Mouse (Mus musculus): Measurements from ENCODE around the gene AL731706.1.

Gene AL731706.1

DNA sequence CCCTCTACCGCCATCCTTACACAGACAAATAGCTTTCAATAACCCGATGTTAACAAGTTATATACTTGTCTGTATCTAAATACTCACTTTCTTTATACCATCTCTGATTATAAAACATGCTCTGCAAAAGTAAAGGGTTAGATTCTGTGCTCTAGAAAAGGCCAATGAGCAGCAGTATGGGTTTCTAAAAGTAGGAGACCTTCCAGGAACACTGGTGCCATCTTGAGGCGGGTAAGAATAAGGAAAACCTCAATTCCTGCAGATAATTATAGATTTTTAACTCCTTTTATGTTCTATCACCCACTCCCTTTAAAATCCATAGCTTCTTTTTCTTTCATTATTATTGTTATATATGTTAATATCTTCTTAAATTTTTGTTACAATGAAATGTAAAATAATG lies 55.3 kb downstream of the AL731706.1 start:
- no peak for DNase-seq (ENCODE audit: low read depth)

DNA sequence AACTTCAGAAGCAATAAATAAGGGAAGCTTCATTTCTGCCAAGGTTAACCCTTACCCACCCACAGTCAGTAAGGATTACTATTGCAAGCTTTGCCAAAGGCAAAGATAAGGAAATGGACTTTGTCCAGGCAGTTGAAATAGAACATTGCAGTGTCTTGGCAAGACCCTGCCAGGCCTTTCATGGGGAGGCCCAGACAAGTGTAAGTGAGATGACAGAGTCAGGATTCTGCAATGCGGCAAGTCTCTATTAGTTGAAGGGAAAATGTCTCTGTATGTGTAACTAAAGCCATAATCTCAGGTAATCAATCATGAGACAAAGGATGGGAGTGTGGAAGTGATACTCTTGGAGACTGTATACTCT lies 56.5 kb downstream of the AL731706.1 start:
- no peak for DNase-seq (ENCODE audit: low read depth)

DNA sequence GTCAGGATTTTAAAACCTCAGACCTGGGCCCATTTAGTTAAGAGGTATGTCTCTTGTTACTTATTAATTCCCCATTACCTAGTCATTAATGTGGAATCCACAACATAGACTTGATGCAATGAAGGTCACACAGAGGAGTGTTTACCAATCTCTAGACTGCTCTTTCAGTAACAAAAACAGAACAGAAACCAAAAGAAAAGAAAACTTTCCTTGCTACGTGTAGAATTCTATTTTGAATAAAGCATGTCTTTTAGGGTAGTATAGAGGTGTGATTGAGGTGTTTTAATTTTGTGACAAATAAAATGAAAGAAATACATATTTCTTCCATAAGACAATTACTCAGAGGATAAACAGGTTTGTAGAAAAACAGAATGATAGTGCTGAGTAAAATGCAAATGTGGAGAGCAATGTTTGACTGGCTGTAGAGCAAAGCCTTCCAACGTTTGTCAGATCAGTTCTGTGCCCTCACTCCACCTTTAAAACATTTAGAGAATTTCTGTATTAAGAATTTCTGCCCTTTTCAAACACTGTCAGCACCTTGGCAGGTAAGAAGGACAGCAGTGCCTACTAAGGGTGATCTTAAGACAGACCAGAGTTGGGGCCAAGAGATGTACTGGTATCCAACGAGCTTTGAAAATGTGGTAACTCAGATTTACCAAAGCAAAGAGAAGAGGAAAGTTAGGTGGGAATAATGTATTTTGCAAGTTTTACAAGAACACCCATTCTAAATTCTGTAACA lies 57.0 kb downstream of the AL731706.1 start:
- DNase-seq (ENCODE audit: low read depth), result no peak

DNA sequence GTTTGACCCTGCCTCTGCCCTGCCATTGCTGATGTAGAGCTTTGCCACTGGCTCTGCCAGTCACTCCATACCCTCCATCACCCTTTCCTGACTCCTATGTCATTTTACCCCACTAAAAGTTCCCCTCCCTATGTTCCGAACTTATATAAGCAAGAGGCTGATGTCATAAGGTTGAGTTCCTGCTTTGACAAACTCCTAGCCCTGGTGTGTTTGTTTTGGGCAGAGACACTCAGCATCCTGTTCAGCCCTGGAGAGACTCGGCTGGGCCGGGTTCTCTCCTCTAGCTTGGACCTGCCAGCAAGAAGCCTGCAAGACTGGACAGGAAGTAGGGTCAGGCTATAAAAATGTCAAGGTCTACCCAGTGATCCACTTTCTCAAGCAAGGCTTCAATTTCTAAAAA lies 58.3 kb downstream of the AL731706.1 start:
- DNase-seq (ENCODE audit: low read depth), result no peak
